Mouse (Mus musculus) kidney, postnatal 14 days (tissue): Measurements from ENCODE around the gene C2.
"Not testable (repeated sequence)": the region's sequence is repeated elsewhere in the genome, so short reads cannot be mapped to it uniquely, and the experiment has no call there.

Experiments
- DNase-seq: peaks from one replicate; pipeline ENCODE4 v3.0.0; 2022; ENCODE audit warnings: mixed read lengths

C2 gene

DNA sequence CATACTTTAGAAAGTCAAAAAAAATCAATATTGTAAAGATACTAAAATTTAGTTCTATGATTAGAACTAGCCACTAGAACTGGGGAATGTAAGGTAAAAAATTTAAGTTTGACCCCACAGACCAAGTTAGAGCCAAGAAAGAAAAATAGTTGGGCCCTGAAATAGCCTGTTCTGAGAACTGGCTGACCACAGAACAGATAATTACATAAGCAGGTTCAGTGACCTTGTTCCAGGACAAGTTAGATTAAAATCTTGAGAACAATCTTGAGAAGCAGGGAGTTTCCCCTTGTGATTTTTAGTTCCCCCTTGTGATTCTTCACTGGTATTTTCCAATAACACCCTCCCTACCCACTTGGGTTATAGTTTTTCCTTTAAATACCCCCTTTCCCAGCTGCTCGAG lies 67.3 kb downstream of the C2 start:
- DNase-seq = not testable (repeated sequence)

GRCm38 (mm10) chr17:34814818-34815370 lies 83.2 kb downstream of the C2 start:
- DNase-seq = no peak

- peak; percentile 15 for DNase-seq
These were observed 84.3 kb downstream of the C2 start for GRCm38 (mm10) chr17:34813747-34814146.
